Mouse (Mus musculus) spleen, adult 2 months (tissue): Measurements from ENCODE around the gene Tnp1. TPM values are rescaled to one million over a fixed set of nuclear protein-coding genes. Genes with fewer than 3 reads are reported as not detected.

Source experiments
- DNase-seq, 2 experiments: peaks; one replicate each; pipeline versions ENCODE4 v3.0.0 to v3.0.0-alpha.2; 2012 to 2021; ENCODE audit warnings: low spot score in 2 of 2, low read depth in 1 of 2
- H3K27ac ChIP-seq: fragments of 200-500 bp; 2 replicates; pipeline ENCODE4 v1.5.1; 2012; ENCODE audit warnings: low read length, inconsistent platforms; ENCODE audit not compliant: insufficient read depth
- H3K27me3 ChIP-seq: fragments of 200-500 bp; 2 replicates; pipeline ENCODE4 v1.6.1; 2012; ENCODE audit warnings: mild to moderate bottlenecking, moderate library complexity, low read length, inconsistent platforms; ENCODE audit not compliant: control insufficient read depth, insufficient read depth
- H3K36me3 ChIP-seq: fragments of 200-500 bp; 2 replicates; pipeline ENCODE4 v1.6.1; 2012; ENCODE audit warnings: mild to moderate bottlenecking, low read length, inconsistent platforms; ENCODE audit not compliant: control insufficient read depth, insufficient read depth
- H3K4me1 ChIP-seq: fragments of 200-500 bp; 2 replicates; pipeline ENCODE4 v1.6.1; 2011; ENCODE audit warnings: inconsistent platforms; ENCODE audit not compliant: control insufficient read depth, insufficient read depth, insufficient read length
- H3K4me3 ChIP-seq: fragments of 200-500 bp; 2 replicates; pipeline ENCODE4 v1.5.1; 2011; ENCODE audit warnings: mild to moderate bottlenecking, inconsistent platforms; ENCODE audit not compliant: insufficient read depth, insufficient read length; ENCODE audit errors: extremely low read depth
- CTCF ChIP-seq: fragments of 200-500 bp; IDR thresholded peaks from 2 replicates; pipeline ENCODE4 v1.5.1; 2011; ENCODE audit warnings: mild to moderate bottlenecking, inconsistent platforms; ENCODE audit not compliant: insufficient read depth, insufficient read length, insufficient replicate concordance; ENCODE audit errors: extremely low read depth
- POLR2A ChIP-seq: fragments of 200-500 bp; IDR thresholded peaks from 2 replicates; pipeline ENCODE4 v1.6.1; 2011; ENCODE audit warnings: low read depth, low read length, inconsistent platforms
- WGBS: fragments of 180-500 bp; shearing (Covaris S2); methylation state at CpG from one replicate; pipeline ENCODE4 v1.1.7; 2018; 5-methylcytosine and 5-hydroxymethylcytosine counted together
- polyA plus RNA-seq: library from polyadenylated mRNA; depleted of rRNA; stranded (reverse); fragments of >200 nt; gene quantifications from 2 replicates; pipeline ENCODE4 v1.2.3, GENCODE M21; 2012

The Tnp1 gene
- polyA plus RNA-seq, 1 experiment, result not detected

GRCm38 (mm10) chr1:73053545-73054326, 38.0 kb upstream of the Tnp1 start:
- WGBS, result 71% methylated on average over 9 of the region's 9 CpGs
- no peak for TF ChIP-seq CTCF
- TF ChIP-seq POLR2A, result no peak
- no peaks in the 10 kb centered on the region for H3K27me3 ChIP-seq
- H3K27ac ChIP-seq, result no peak overlapping the region
- no peak for DNase-seq
- no peak overlapping the region for H3K4me3 ChIP-seq
- H3K4me1 ChIP-seq, result no peaks in the 10 kb centered on the region
- H3K36me3 ChIP-seq, result no peaks in the 10 kb centered on the region

- Histone ChIP-seq H3K27me3 (no peaks in the 10 kb centered on the region), H3K4me3 (no peak overlapping the region), H3K27ac (no peak overlapping the region), H3K36me3 (no peaks in the 10 kb centered on the region), H3K4me1 (no peaks in the 10 kb centered on the region)
- no peak for DNase-seq
- TF ChIP-seq POLR2A, result no peak
- no peak for TF ChIP-seq CTCF
- WGBS, result 78% methylated on average over 6 of the region's 6 CpGs
Measured at GRCm38 (mm10) chr1:73046896-73047672, 31.4 kb upstream of the Tnp1 start.

GRCm38 (mm10) chr1:73045948-73046685, 30.4 kb upstream of the Tnp1 start:
- TF ChIP-seq POLR2A (no peak), CTCF (no peak)
- WGBS, result 72% methylated on average over 9 of the region's 9 CpGs
- H3K27me3 ChIP-seq, result no peaks in the 10 kb centered on the region
- no peak overlapping the region for H3K27ac ChIP-seq
- no peaks in the 10 kb centered on the region for H3K4me1 ChIP-seq
- DNase-seq, result no peak
- H3K36me3 ChIP-seq, result no peaks in the 10 kb centered on the region
- H3K4me3 ChIP-seq, result no peak overlapping the region

- no peak for DNase-seq
- no peak overlapping the region for H3K4me3 ChIP-seq
- TF ChIP-seq POLR2A (no peak), CTCF (no peak)
Measured at GRCm38 (mm10) chr1:73043671-73044070, 28.0 kb upstream of the Tnp1 start.

GRCm38 (mm10) chr1:73040691-73041425, 25.1 kb upstream of the Tnp1 start:
- Histone ChIP-seq H3K36me3 (no peaks in the 10 kb centered on the region), H3K27me3 (no peaks in the 10 kb centered on the region), H3K4me1 (no peaks in the 10 kb centered on the region), H3K27ac (no peak overlapping the region), H3K4me3 (no peak overlapping the region)
- WGBS, result 79% methylated on average over 3 of the region's 3 CpGs
- TF ChIP-seq CTCF (no peak), POLR2A (no peak)
- no peak for DNase-seq

More at GRCm38 (mm10) chr1:73043671-73044070, 28.0 kb upstream of the Tnp1 start:
- Histone ChIP-seq H3K27me3 (no peaks in the 10 kb centered on the region), H3K27ac (no peak overlapping the region), H3K4me1 (no peaks in the 10 kb centered on the region), H3K36me3 (no peaks in the 10 kb centered on the region)
- WGBS, result 91% methylated on average over 10 of the region's 10 CpGs

- Histone ChIP-seq H3K4me1 (no peaks in the 10 kb centered on the region), H3K4me3 (no peak overlapping the region), H3K27ac (no peak overlapping the region), H3K36me3 (no peaks in the 10 kb centered on the region), H3K27me3 (no peaks in the 10 kb centered on the region)
- 71% methylated on average over 3 of the region's 3 CpGs for WGBS
- no peak for DNase-seq
- no peak for TF ChIP-seq CTCF
- no peak for TF ChIP-seq POLR2A
Measured at GRCm38 (mm10) chr1:73038532-73038931, 22.8 kb upstream of the Tnp1 start.
